Mouse (Mus musculus): ENCODE measurements at regions not wholly inside any gene's neighbourhood (a gene's known extent, or its start where the extent isn't known, plus 50 kb on each side); places are given as distances from the start of the nearest gene placed in this dataset.

- no peak for TF ChIP-seq POLR2A (IDR thresholded peaks at IDR 0.05; ENCODE audit: borderline replicate concordance, extremely low read depth, insufficient read depth, insufficient read length, poor library complexity, severe bottlenecking)
- TF ChIP-seq CTCF (IDR thresholded peaks at IDR 0.05; ENCODE audit: borderline replicate concordance, extremely low read depth, insufficient read depth, insufficient read length): no peak
These were observed 830.3 kb upstream of the Lrrc4c start for GRCm38 (mm10) chr2:95487580-95488135.

Data from brain, embryonic 14.5 days (tissue).